Comparison of ENCODE assay signal across 28 mouse cellular contexts in the genomic region with DNA sequence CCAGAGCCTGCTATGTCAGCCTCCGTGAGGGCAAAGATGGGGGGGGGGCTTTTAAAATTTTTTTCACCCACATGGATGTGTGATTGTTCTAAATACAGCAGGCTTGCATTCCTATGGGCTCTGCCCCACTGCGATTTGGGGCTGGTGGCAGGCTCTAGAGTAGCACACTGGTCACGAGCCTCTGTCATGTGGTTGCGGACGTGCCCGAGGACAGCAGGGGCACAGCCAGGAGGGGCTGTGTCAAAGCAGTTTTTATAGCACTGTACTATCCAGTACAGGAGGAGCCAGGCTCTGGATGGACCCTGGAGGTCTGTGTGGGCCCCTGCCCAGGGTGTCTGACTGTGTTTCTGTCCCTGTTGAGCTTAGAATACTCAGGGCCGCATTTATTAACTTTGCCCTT. TPM values are rescaled to one million over a fixed set of nuclear protein-coding genes. Genes with fewer than 3 reads are reported as not detected.
A peak's percentile ranks its signal among the peaks of the same experiment; 100 is the strongest.
DNase-seq lines count a peak whose midpoint lies in the region; ATAC-seq and TF ChIP-seq lines count a peak whose summit lies in the region.
"Had no signal": no experiment of that assay in that cellular context is flagged by ENCODE, and none has a peak within 500 bp of the region (broad histone marks: within the 10 kb centered on the region; RNA-seq: fewer than 3 reads in every experiment).

No protein-coding gene starts in this region.

- no peak overlapping the region for H3K4me2 ChIP-seq in forebrain, postnatal 0 days (ENCODE audit: low read depth)
- H3K4me2 ChIP-seq in heart, embryonic 15.5 days = no peak overlapping the region
- no peak overlapping the region for H3K4me2 ChIP-seq in limb, embryonic 13.5 days (replicated peaks)
- H3K4me2 ChIP-seq: intestine, embryonic 15.5 days; midbrain, embryonic 13.5 days; neural tube, embryonic 15.5 days had no signal

- H3K36me3 ChIP-seq in forebrain, embryonic 10.5 days (replicated peaks) = peaks cover 70% of the 10 kb centered on the region
- no peaks in the 10 kb centered on the region for H3K36me3 ChIP-seq in forebrain, postnatal 0 days (ENCODE audit: insufficient read depth)
- H3K36me3 ChIP-seq in kidney, adult 2 months (ENCODE audit: control insufficient read depth, insufficient read depth, low read length) = no peaks in the 10 kb centered on the region
- peaks cover 3% of the 10 kb centered on the region; the same call in 1 of the 2 replicates for H3K36me3 ChIP-seq in heart, embryonic 15.5 days
- peaks cover 54% of the 10 kb centered on the region for H3K36me3 ChIP-seq in limb, embryonic 13.5 days
- H3K36me3 ChIP-seq: intestine, embryonic 15.5 days; midbrain, embryonic 13.5 days; neural tube, embryonic 15.5 days had no signal

- H3K4me3 ChIP-seq in forebrain, embryonic 10.5 days = no peak overlapping the region
- H3K4me3 ChIP-seq in forebrain, postnatal 0 days (ENCODE audit: low read depth, low read length) = no peak overlapping the region
- no peak overlapping the region for H3K4me3 ChIP-seq in kidney, adult 2 months (ENCODE audit: insufficient read depth, low read depth, low read length)
- H3K4me3 ChIP-seq in heart, embryonic 15.5 days = no peak overlapping the region
- H3K4me3 ChIP-seq in limb, embryonic 13.5 days = no peak overlapping the region
- H3K4me3 ChIP-seq: intestine, embryonic 15.5 days; midbrain, embryonic 13.5 days; neural tube, embryonic 15.5 days had no signal

- no peak for ATAC-seq in forebrain, postnatal 0 days
- ATAC-seq in heart, embryonic 15.5 days (replicated peaks; ENCODE audit: insufficient number of reproducible peaks, insufficient read depth, low FRiP score, low read depth) = peak; percentile 91
- no peak for ATAC-seq in limb, embryonic 13.5 days (ENCODE audit: low FRiP score, low read depth)
- ATAC-seq: liver, postnatal 0 days; Patski had no signal

- peaks cover 55% of the 10 kb centered on the region for H3K4me1 ChIP-seq in forebrain, embryonic 10.5 days
- H3K4me1 ChIP-seq in forebrain, postnatal 0 days (ENCODE audit: insufficient read depth) = no peaks in the 10 kb centered on the region
- H3K4me1 ChIP-seq in kidney, adult 2 months (ENCODE audit: control insufficient read depth, insufficient read depth, low read length) = no peaks in the 10 kb centered on the region
- peaks cover 60% of the 10 kb centered on the region for H3K4me1 ChIP-seq in heart, embryonic 15.5 days (replicated peaks)
- peaks cover 65% of the 10 kb centered on the region for H3K4me1 ChIP-seq in limb, embryonic 13.5 days

- H3K27me3 ChIP-seq in forebrain, embryonic 10.5 days (ENCODE audit: poor library complexity, severe bottlenecking) = peaks cover 37% of the 10 kb centered on the region
- H3K27me3 ChIP-seq in forebrain, postnatal 0 days (ENCODE audit: insufficient read depth, low read length) = no peaks in the 10 kb centered on the region
- no peaks in the 10 kb centered on the region for H3K27me3 ChIP-seq in kidney, adult 2 months (replicated peaks; ENCODE audit: control insufficient read depth, insufficient read depth, low read length)
- H3K27me3 ChIP-seq in heart, embryonic 15.5 days = peaks cover 10% of the 10 kb centered on the region; the same call in 1 of the 2 replicates
- H3K27me3 ChIP-seq in limb, embryonic 13.5 days = peaks cover 2% of the 10 kb centered on the region; the same call in 1 of the 2 replicates

- no peak overlapping the region for H3K9ac ChIP-seq in forebrain, postnatal 0 days
- 0 out of 2 replicates have a peak overlapping the region, but pooled peaks have one; percentile 20 for H3K9ac ChIP-seq in heart, embryonic 15.5 days
- H3K9ac ChIP-seq in limb, embryonic 13.5 days = peak overlapping the region; percentile 8; the same call in 1 of the 2 replicates
- H3K9ac ChIP-seq: intestine, embryonic 15.5 days; liver, postnatal 0 days; midbrain, embryonic 13.5 days had no signal

- no peak for TF ChIP-seq CTCF in forebrain, postnatal 0 days (IDR thresholded peaks at IDR 0.05; ENCODE audit: low read depth)
- TF ChIP-seq CTCF in kidney, adult 2 months (conservative IDR thresholded peaks at IDR 0.05; ENCODE audit: insufficient read depth, insufficient read length, low read depth, low read length) = no peak

- H3K27ac ChIP-seq in forebrain, embryonic 10.5 days = 0 out of 2 replicates have a peak overlapping the region, but pooled peaks have one; percentile 56
- no peak overlapping the region for H3K27ac ChIP-seq in forebrain, postnatal 0 days (ENCODE audit: low read depth, low read length)
- no peak overlapping the region for H3K27ac ChIP-seq in kidney, adult 2 months (ENCODE audit: insufficient read depth, low read depth, low read length)
- peak overlapping the region; percentile 96 for H3K27ac ChIP-seq in heart, embryonic 15.5 days
- H3K27ac ChIP-seq in limb, embryonic 13.5 days = no peak overlapping the region
- H3K27ac ChIP-seq: intestine, embryonic 15.5 days; kidney, postnatal 0 days; midbrain, embryonic 13.5 days; neural tube, embryonic 15.5 days had no signal

- no peak for TF ChIP-seq POLR2A in kidney, adult 2 months (IDR thresholded peaks at IDR 0.05; ENCODE audit: low read depth, low read length)

- H3K9me3 ChIP-seq in forebrain, embryonic 10.5 days = no peaks in the 10 kb centered on the region
- no peaks in the 10 kb centered on the region for H3K9me3 ChIP-seq in forebrain, postnatal 0 days (ENCODE audit: low read length)
- H3K9me3 ChIP-seq in heart, embryonic 15.5 days (replicated peaks) = no peaks in the 10 kb centered on the region
- no peaks in the 10 kb centered on the region for H3K9me3 ChIP-seq in limb, embryonic 13.5 days
- H3K9me3 ChIP-seq: intestine, embryonic 15.5 days; midbrain, embryonic 13.5 days; neural tube, embryonic 15.5 days had no signal

- DNase-seq in forebrain, embryonic 10.5 days (ENCODE audit: extremely low spot score, low spot score) = no peak
- DNase-seq in forebrain, postnatal 0 days = no peak
- peak; percentile 31 for DNase-seq in kidney, adult 2 months
- no peak for DNase-seq in kidney, adult 18-20 months
- no peak for DNase-seq in thymus, adult 18-20 months
- DNase-seq in frontal cortex, postnatal 10 days (ENCODE audit: low spot score in 2 of 2) = no peak
- DNase-seq: adrenal gland, postnatal 25 days; cerebellum, adult 11-12 months; cerebellum, postnatal 14 days; gastrocnemius, postnatal 14 days; liver, postnatal 0 days; lung, postnatal 10 days; right cerebral cortex, postnatal 25 days had no signal

- 93% methylated on average over 7 of the region's 7 CpGs for WGBS in forebrain, embryonic 10.5 days
- WGBS in forebrain, postnatal 0 days = 89% methylated on average over 7 of the region's 7 CpGs
- 79% methylated on average over 7 of the region's 7 CpGs for WGBS in kidney, adult 2 months
- WGBS in heart, embryonic 15.5 days = 50% methylated on average over 7 of the region's 7 CpGs
- WGBS in limb, embryonic 13.5 days = 76% methylated on average over 7 of the region's 7 CpGs

RNA-seq across cellular contexts. Expression of a gene that starts 5.9 kb away (rescaled TPM):
- not detected in 2 replicates for polyA plus RNA-seq in forebrain, embryonic 10.5 days (2016; fragmentation: Nextera tagmentation; extraction: Ambion mirVana)
- 0.54 and 0.90 TPM in 2 replicates for total RNA-seq in forebrain, postnatal 0 days (2014; rRNA removed)
- polyA plus RNA-seq in forebrain, postnatal 0 days (2015; fragmentation: Nextera tagmentation; extraction: Ambion mirVana) = not detected in 2 replicates
- polyA plus RNA-seq in kidney, adult 2 months (2012; rRNA removed) = not detected in 2 replicates
- not detected in 2 replicates for polyA plus RNA-seq in heart, embryonic 15.5 days (2015; fragmentation: Nextera tagmentation; extraction: Ambion mirVana)
- polyA plus RNA-seq in limb, embryonic 13.5 days (2015; fragmentation: Nextera tagmentation; extraction: Ambion mirVana) = not detected in 2 replicates
- total RNA-seq: adrenal gland, postnatal 25 days; gastrocnemius, postnatal 14 days; hematopoietic stem cell, adult 5-6 weeks; left cerebral cortex, postnatal 25 days; liver, adult 2 months; megakaryocyte, adult 5-6 weeks had no signal
- polyA plus RNA-seq: forebrain, embryonic 11.5 days; intestine, embryonic 15.5 days; kidney, postnatal 0 days; liver, adult 2 months; liver, postnatal 0 days; midbrain, embryonic 13.5 days; neural tube, embryonic 15.5 days; Patski; stomach, embryonic 16.5 days; thymus, postnatal 0 days; urinary bladder, adult 2 months had no signal

RNA-seq across cellular contexts. Expression of a gene that starts 28.5 kb away (rescaled TPM):
- polyA plus RNA-seq in forebrain, embryonic 10.5 days (2016; fragmentation: Nextera tagmentation; extraction: Ambion mirVana) = 2.6 and 3.4 TPM in 2 replicates
- total RNA-seq in forebrain, postnatal 0 days (2014; rRNA removed) = 1.1 and 2.4 TPM in 2 replicates
- polyA plus RNA-seq in forebrain, postnatal 0 days (2015; fragmentation: Nextera tagmentation; extraction: Ambion mirVana) = 1.4 and 1.5 TPM in 2 replicates
- polyA plus RNA-seq in kidney, adult 2 months (2012; rRNA removed) = 58.6 and 66.8 TPM in 2 replicates
- 1.8 and 5.7 TPM in 2 replicates for polyA plus RNA-seq in heart, embryonic 15.5 days (2015; fragmentation: Nextera tagmentation; extraction: Ambion mirVana)
- 4.5 and 4.6 TPM in 2 replicates for polyA plus RNA-seq in limb, embryonic 13.5 days (2015; fragmentation: Nextera tagmentation; extraction: Ambion mirVana)
- total RNA-seq: hematopoietic stem cell, adult 5-6 weeks; megakaryocyte, adult 5-6 weeks had no signal

Comparison
In these comparisons a context has a peak if more than half of its experiments do, and no peak if none do; other contexts are left out.
1. H3K27ac ChIP-seq: peak in forebrain, embryonic 10.5 days (single experiment) and heart, embryonic 15.5 days (single experiment); none in forebrain, postnatal 0 days (single experiment), kidney, adult 2 months (single experiment) and limb, embryonic 13.5 days (single experiment).